Comparison of ENCODE assay signal across 9 mouse cellular contexts in genomic region chr4:34922177-34922870, GRCm38 (mm10). TPM values are rescaled to one million over a fixed set of nuclear protein-coding genes. Genes with fewer than 3 reads are reported as not detected.
DNase-seq lines count a peak whose midpoint lies in the region; ATAC-seq and TF ChIP-seq lines count a peak whose summit lies in the region.
"Had no signal": no experiment of that assay in that cellular context is flagged by ENCODE, and none has a peak within 500 bp of the region (broad histone marks: within the 10 kb centered on the region; RNA-seq: fewer than 3 reads in every experiment).

No protein-coding gene starts in this region.

- H3K36me3 ChIP-seq in forebrain, embryonic 13.5 days (ENCODE audit: poor library complexity, severe bottlenecking), result no peaks in the 10 kb centered on the region
- H3K36me3 ChIP-seq in forebrain, embryonic 12.5 days (replicated peaks), result no peaks in the 10 kb centered on the region
- H3K36me3 ChIP-seq in E14TG2a.4 (ENCODE audit: insufficient read depth, low read length), result no peaks in the 10 kb centered on the region
- H3K36me3 ChIP-seq: limb, embryonic 15.5 days had no signal

- H3K4me3 ChIP-seq in forebrain, embryonic 13.5 days, result no peak overlapping the region
- H3K4me3 ChIP-seq in forebrain, embryonic 12.5 days (replicated peaks), result no peak overlapping the region
- H3K4me3 ChIP-seq in E14TG2a.4 (replicated peaks; ENCODE audit: low read length), result no peak overlapping the region
- H3K4me3 ChIP-seq: limb, embryonic 15.5 days had no signal

- H3K27me3 ChIP-seq in forebrain, embryonic 13.5 days, result no peaks in the 10 kb centered on the region
- no peaks in the 10 kb centered on the region for H3K27me3 ChIP-seq in forebrain, embryonic 12.5 days
- H3K27me3 ChIP-seq in E14TG2a.4 (ENCODE audit: insufficient read depth, low read length), result no peaks in the 10 kb centered on the region
- H3K27me3 ChIP-seq: limb, embryonic 15.5 days had no signal

- no peak overlapping the region for H3K9ac ChIP-seq in forebrain, embryonic 13.5 days
- no peak overlapping the region for H3K9ac ChIP-seq in forebrain, embryonic 12.5 days
- H3K9ac ChIP-seq: limb, embryonic 15.5 days had no signal

- peak; percentile 61 for TF ChIP-seq CTCF in E14TG2a.4 (conservative IDR thresholded peaks at IDR 0.05; ENCODE audit: low read length)

- DNase-seq in cerebellum, adult 11-12 months, result peak; percentile 24
- DNase-seq in frontal cortex, postnatal 14 days (ENCODE audit: low spot score in 2 of 2), result peak; percentile 13 to 35
- peak; percentile 43 to 49 for DNase-seq in kidney, postnatal 25 days
- DNase-seq in lung, postnatal 25 days (ENCODE audit: low spot score), result peak; percentile 56
- DNase-seq in spleen, postnatal 4 days (ENCODE audit: low spot score in 2 of 2), result peak; percentile 17 to 59

- peaks cover 5% of the 10 kb centered on the region for H3K4me1 ChIP-seq in forebrain, embryonic 13.5 days
- no peaks in the 10 kb centered on the region for H3K4me1 ChIP-seq in forebrain, embryonic 12.5 days
- H3K4me1 ChIP-seq in E14TG2a.4 (replicated peaks; ENCODE audit: low read depth, low read length), result peaks cover 19% of the 10 kb centered on the region
- H3K4me1 ChIP-seq: limb, embryonic 15.5 days had no signal

- no peak overlapping the region for H3K27ac ChIP-seq in forebrain, embryonic 13.5 days
- H3K27ac ChIP-seq in forebrain, embryonic 12.5 days, result no peak overlapping the region
- H3K27ac ChIP-seq: limb, embryonic 15.5 days had no signal

- 71% methylated on average over 6 of the region's 6 CpGs for WGBS in forebrain, embryonic 13.5 days
- WGBS in forebrain, embryonic 12.5 days, result 67% methylated on average over 6 of the region's 6 CpGs

- H3K9me3 ChIP-seq in forebrain, embryonic 13.5 days (replicated peaks), result no peaks in the 10 kb centered on the region
- no peaks in the 10 kb centered on the region for H3K9me3 ChIP-seq in forebrain, embryonic 12.5 days
- H3K9me3 ChIP-seq in E14TG2a.4 (ENCODE audit: low read length), result no peaks in the 10 kb centered on the region
- H3K9me3 ChIP-seq: limb, embryonic 15.5 days had no signal

- ATAC-seq in forebrain, embryonic 13.5 days, result 0 out of 2 replicates have a peak, but pooled peaks have one; percentile 61
- ATAC-seq in forebrain, embryonic 12.5 days (ENCODE audit: low FRiP score), result no peak

- no peak overlapping the region for H3K4me2 ChIP-seq in forebrain, embryonic 13.5 days
- H3K4me2 ChIP-seq in forebrain, embryonic 12.5 days, result no peak overlapping the region
- H3K4me2 ChIP-seq: limb, embryonic 15.5 days had no signal

RNA-seq across cellular contexts. Expression of gene Cga, which starts 28.7 kb away (rescaled TPM):
- polyA plus RNA-seq in forebrain, embryonic 13.5 days (2015; fragmentation: Nextera tagmentation; extraction: Ambion mirVana), result not detected in 2 replicates
- polyA plus RNA-seq in forebrain, embryonic 12.5 days (2016; fragmentation: Nextera tagmentation; extraction: Ambion mirVana), result 0.34 TPM in 1 of 2 replicates, not detected in the other
- polyA plus RNA-seq: limb, embryonic 15.5 days had no signal

RNA-seq across cellular contexts. Expression of gene Zfp292, which starts 39.6 kb away (rescaled TPM):
- polyA plus RNA-seq in forebrain, embryonic 13.5 days (2015; fragmentation: Nextera tagmentation; extraction: Ambion mirVana), result 34.8 and 37.9 TPM in 2 replicates
- polyA plus RNA-seq in forebrain, embryonic 12.5 days (2016; fragmentation: Nextera tagmentation; extraction: Ambion mirVana), result 45.5 and 46.8 TPM in 2 replicates
